Mouse (Mus musculus) layer of hippocampus, adult 6 months (tissue): Measurements from ENCODE around the gene Mageh1. TPM values are rescaled to one million over a fixed set of nuclear protein-coding genes. Genes with fewer than 3 reads are reported as not detected.

ENCODE experiments used
- long read RNA-seq, 2 experiments: library from polyadenylated mRNA; unstranded; transcript quantifications; one replicate each; pipeline ENCODE4 v2.0.0; 2019 to 2020
- polyA plus RNA-seq: library from polyadenylated mRNA; unstranded; fragments of <200 nt; fragmentation: Nextera tagmentation; gene quantifications from 2 replicates; pipeline ENCODE4 v1.2.3, GENCODE M21; 2021

Mageh1 gene
- polyA plus RNA-seq, result 8.3 and 9.1 TPM in 2 replicates
- long read RNA-seq, experiment 1, transcript Mageh1-201 (1 exons, 1,410 nt), result major isoform, 11 of 12 reads
- long read RNA-seq, experiment 1, partial matches to known transcripts, result 0 of 12 reads
- long read RNA-seq, experiment 1, other reads (novel, unspliced or antisense), result 1 of 12 reads
- long read RNA-seq, experiment 2, transcript Mageh1-201 (1 exons, 1,410 nt), result major isoform, 16 of 16 reads
- long read RNA-seq, experiment 2, partial matches to known transcripts, result 0 of 16 reads
- long read RNA-seq, experiment 2, other reads (novel, unspliced or antisense), result 0 of 16 reads

DNA sequence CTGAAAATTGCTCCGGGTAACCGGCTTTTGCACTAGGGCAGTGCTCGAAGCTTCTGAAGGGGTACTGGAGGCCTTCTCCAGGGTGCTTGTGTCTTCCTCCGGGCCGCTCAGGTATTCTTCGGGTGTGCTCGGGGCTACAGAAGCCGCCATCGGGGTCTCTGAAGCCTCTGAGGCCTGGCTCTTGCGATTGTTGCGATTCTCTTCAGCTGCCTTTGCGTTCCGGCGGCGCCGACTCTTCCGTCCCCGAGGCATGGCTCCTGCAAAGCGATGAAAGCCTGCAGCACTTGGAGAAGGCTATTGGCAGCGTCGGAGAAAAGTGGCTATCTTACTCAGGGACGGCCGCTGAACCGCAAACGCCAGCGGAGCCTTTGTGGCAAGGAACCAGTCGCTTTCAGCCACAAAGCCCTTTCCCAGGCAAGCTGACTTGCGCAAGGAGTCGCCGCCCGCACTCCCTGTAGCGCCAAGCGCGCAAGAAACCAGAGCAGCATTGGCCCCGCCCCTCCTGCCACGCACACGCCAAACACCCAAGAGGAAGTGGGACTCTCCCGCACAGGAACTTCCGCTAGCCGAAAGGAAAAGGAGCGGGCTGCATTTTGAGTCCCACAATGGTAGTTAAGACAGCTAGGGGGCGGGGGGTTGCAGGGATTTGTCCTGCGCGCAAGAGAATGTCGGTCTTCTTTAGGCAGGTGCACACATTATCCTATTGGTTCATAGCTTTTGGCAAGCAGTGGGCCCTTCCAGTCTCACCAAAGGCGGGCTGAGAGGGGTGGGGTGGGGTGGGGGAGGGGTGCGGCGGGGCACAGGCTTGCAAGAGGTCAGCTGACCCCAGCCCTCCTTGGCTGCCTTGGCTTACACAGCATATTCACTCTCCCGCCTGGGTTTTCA is at the start of gene Mageh1:
Gene Mageh1, minus strand, starts transcription at position 489 of the 885 bp plus-strand sequence.

DNA sequence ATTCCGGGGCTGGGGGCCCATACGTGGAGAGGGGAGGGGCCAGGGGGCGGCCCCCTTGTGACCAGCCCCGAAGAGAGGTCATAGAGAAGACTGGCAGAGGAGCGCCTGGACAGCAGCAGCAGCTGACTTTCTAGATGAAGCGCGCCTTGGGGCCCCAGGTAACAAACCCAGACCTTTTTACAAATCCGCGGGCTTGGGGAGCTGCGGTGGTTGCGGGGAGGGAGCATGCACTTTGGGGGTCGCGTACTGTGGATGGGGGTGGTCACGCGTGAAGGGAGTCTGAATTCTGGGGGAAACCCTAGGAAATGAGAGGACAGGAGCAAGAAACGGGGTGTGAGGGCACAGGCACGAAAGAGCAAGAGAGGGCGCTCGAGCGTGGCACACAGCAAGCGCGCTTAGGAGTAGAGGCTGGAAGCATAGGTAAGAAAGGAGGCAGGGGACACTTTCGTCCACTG is 31.0 kb downstream of the Mageh1 start, which contains the start of gene Usp51:
Gene Usp51, plus strand, starts transcription at position 83 of the 455 bp plus-strand sequence.

Other genes with a start within 250 kb of the Mageh1 start
- gene Usp51, start 31.1 kb downstream of the Mageh1 start, polyA plus RNA-seq, result 0.50 and 0.55 TPM in 2 replicates
- 0.14 and 0.16 TPM in 2 replicates for gene Foxr2, start 81.2 kb upstream of the Mageh1 start, polyA plus RNA-seq
- 11.7 and 13.6 TPM in 2 replicates for gene Rragb, start 102.4 kb upstream of the Mageh1 start, polyA plus RNA-seq
- gene Klf8, start 199.9 kb upstream of the Mageh1 start, polyA plus RNA-seq, result 0.58 and 1.2 TPM in 2 replicates